Mouse (Mus musculus): Measurements from ENCODE around the gene Taf4. TPM values are rescaled to one million over a fixed set of nuclear protein-coding genes. Genes with fewer than 3 reads are reported as not detected.

Taf4 gene
- polyA plus RNA-seq, 1 experiment from 2014 or later, result 5.2 TPM

- ATAC-seq (replicated peaks; ENCODE audit: low FRiP score, low TSS enrichment, low read depth) (peak; percentile 53), DNase-seq (ENCODE audit: low spot score) (no peak)
- Histone ChIP-seq H3K27ac (ENCODE audit: low read depth) (peak overlapping the region; percentile 96), H3K9ac (ENCODE audit: low read length) (peak overlapping the region; percentile 97), H3K4me3 (ENCODE audit: low read depth, low read length) (peak overlapping the region; percentile 75), H3K36me3 (ENCODE audit: control insufficient read depth, insufficient read depth, low read length) (no peaks in the 10 kb centered on the region), H3K4me2 (ENCODE audit: low read length) (peak overlapping the region; percentile 97), H3K9me3 (ENCODE audit: control insufficient read depth, low read length) (no peaks in the 10 kb centered on the region), H3K27me3 (replicated peaks; ENCODE audit: control insufficient read depth, insufficient read depth, low read length) (no peaks in the 10 kb centered on the region), H3K4me1 (replicated peaks; ENCODE audit: control insufficient read depth, insufficient read depth, low read length) (peaks cover 22% of the 10 kb centered on the region)
- WGBS, result under 1% methylated on average over 33 of the region's 54 CpGs
Measured at GRCm38 (mm10) chr2:179976295-179976627, 185 bp downstream of the Taf4 start.

- DNase-seq (ENCODE audit: low spot score), result no peak
- Histone ChIP-seq H3K27ac (ENCODE audit: low read depth) (no peak overlapping the region), H3K27me3 (replicated peaks; ENCODE audit: control insufficient read depth, insufficient read depth, low read length) (no peaks in the 10 kb centered on the region), H3K36me3 (ENCODE audit: control insufficient read depth, insufficient read depth, low read length) (no peaks in the 10 kb centered on the region), H3K4me1 (replicated peaks; ENCODE audit: control insufficient read depth, insufficient read depth, low read length) (peaks cover 22% of the 10 kb centered on the region), H3K9me3 (ENCODE audit: control insufficient read depth, low read length) (no peaks in the 10 kb centered on the region), H3K4me2 (ENCODE audit: low read length) (peak overlapping the region; percentile 97), H3K9ac (ENCODE audit: low read length) (peak overlapping the region; percentile 97), H3K4me3 (ENCODE audit: low read depth, low read length) (peak overlapping the region; percentile 75)
- under 1% methylated on average over 28 of the region's 82 CpGs for WGBS
- no peak for ATAC-seq (replicated peaks; ENCODE audit: low FRiP score, low TSS enrichment, low read depth)
Measured at GRCm38 (mm10) chr2:179975851-179976250, 595 bp downstream of the Taf4 start.

- peak; percentile 69 for DNase-seq (ENCODE audit: low spot score)
- Histone ChIP-seq H3K27ac (ENCODE audit: low read depth) (no peak overlapping the region), H3K4me1 (replicated peaks; ENCODE audit: control insufficient read depth, insufficient read depth, low read length) (peaks cover 22% of the 10 kb centered on the region), H3K27me3 (replicated peaks; ENCODE audit: control insufficient read depth, insufficient read depth, low read length) (no peaks in the 10 kb centered on the region), H3K4me2 (ENCODE audit: low read length) (peak overlapping the region; percentile 97), H3K4me3 (ENCODE audit: low read depth, low read length) (peak overlapping the region; percentile 75), H3K9ac (ENCODE audit: low read length) (peak overlapping the region; percentile 43), H3K9me3 (ENCODE audit: control insufficient read depth, low read length) (no peaks in the 10 kb centered on the region), H3K36me3 (ENCODE audit: control insufficient read depth, insufficient read depth, low read length) (no peaks in the 10 kb centered on the region)
- 6% methylated on average over 41 of the region's 45 CpGs for WGBS
- ATAC-seq (replicated peaks; ENCODE audit: low FRiP score, low TSS enrichment, low read depth), result no peak; the same call in 1 of the 2 replicates
Measured at GRCm38 (mm10) chr2:179974651-179975471, 1.6 kb downstream of the Taf4 start.

GRCm38 (mm10) chr2:179973871-179974628, 2.4 kb downstream of the Taf4 start:
- Histone ChIP-seq H3K4me3 (ENCODE audit: low read depth, low read length) (peak overlapping the region; percentile 75), H3K27ac (ENCODE audit: low read depth) (no peak overlapping the region), H3K27me3 (replicated peaks; ENCODE audit: control insufficient read depth, insufficient read depth, low read length) (no peaks in the 10 kb centered on the region), H3K4me1 (replicated peaks; ENCODE audit: control insufficient read depth, insufficient read depth, low read length) (peaks cover 22% of the 10 kb centered on the region), H3K36me3 (ENCODE audit: control insufficient read depth, insufficient read depth, low read length) (no peaks in the 10 kb centered on the region), H3K9me3 (ENCODE audit: control insufficient read depth, low read length) (no peaks in the 10 kb centered on the region), H3K4me2 (ENCODE audit: low read length) (peak overlapping the region; percentile 97), H3K9ac (ENCODE audit: low read length) (0 out of 2 replicates have a peak overlapping the region, but pooled peaks have one; percentile 43)
- DNase-seq (ENCODE audit: low spot score) (no peak), ATAC-seq (replicated peaks; ENCODE audit: low FRiP score, low TSS enrichment, low read depth) (no peak)
- WGBS, result 26% methylated on average over 8 of the region's 8 CpGs

GRCm38 (mm10) chr2:179972406-179972805, 4.0 kb downstream of the Taf4 start:
- Histone ChIP-seq H3K9me3 (ENCODE audit: control insufficient read depth, low read length) (no peaks in the 10 kb centered on the region), H3K36me3 (ENCODE audit: control insufficient read depth, insufficient read depth, low read length) (no peaks in the 10 kb centered on the region), H3K4me1 (replicated peaks; ENCODE audit: control insufficient read depth, insufficient read depth, low read length) (peaks cover 17% of the 10 kb centered on the region), H3K27ac (ENCODE audit: low read depth) (no peak overlapping the region), H3K27me3 (replicated peaks; ENCODE audit: control insufficient read depth, insufficient read depth, low read length) (no peaks in the 10 kb centered on the region), H3K9ac (ENCODE audit: low read length) (no peak overlapping the region), H3K4me2 (ENCODE audit: low read length) (no peak overlapping the region), H3K4me3 (ENCODE audit: low read depth, low read length) (no peak overlapping the region)
- DNase-seq (ENCODE audit: low spot score), result no peak
- WGBS, result 53% methylated on average over 2 of the region's 2 CpGs
- no peak for ATAC-seq (replicated peaks; ENCODE audit: low FRiP score, low TSS enrichment, low read depth)

GRCm38 (mm10) chr2:179971891-179972290, 4.6 kb downstream of the Taf4 start:
- no peak overlapping the region for H3K4me3 ChIP-seq (ENCODE audit: low read depth, low read length)
- no peaks in the 10 kb centered on the region for H3K9me3 ChIP-seq (ENCODE audit: control insufficient read depth, low read length)
- no peak overlapping the region for H3K9ac ChIP-seq (ENCODE audit: low read length)

GRCm38 (mm10) chr2:179969137-179969536, 7.3 kb downstream of the Taf4 start:
- H3K4me1 ChIP-seq (replicated peaks; ENCODE audit: control insufficient read depth, insufficient read depth, low read length), result peaks cover 17% of the 10 kb centered on the region
- no peak for DNase-seq (ENCODE audit: low spot score)
- H3K27ac ChIP-seq (ENCODE audit: low read depth), result no peak overlapping the region
- WGBS, result 89% methylated on average over 3 of the region's 3 CpGs
- no peak overlapping the region for H3K9ac ChIP-seq (ENCODE audit: low read length)
- ATAC-seq (replicated peaks; ENCODE audit: low FRiP score, low TSS enrichment, low read depth), result no peak
- no peak overlapping the region for H3K4me3 ChIP-seq (ENCODE audit: low read depth, low read length)
- H3K27me3 ChIP-seq (replicated peaks; ENCODE audit: control insufficient read depth, insufficient read depth, low read length), result no peaks in the 10 kb centered on the region
- H3K36me3 ChIP-seq (ENCODE audit: control insufficient read depth, insufficient read depth, low read length), result no peaks in the 10 kb centered on the region
- no peaks in the 10 kb centered on the region for H3K9me3 ChIP-seq (ENCODE audit: control insufficient read depth, low read length)
- H3K4me2 ChIP-seq (ENCODE audit: low read length), result no peak overlapping the region

More at GRCm38 (mm10) chr2:179971891-179972290, 4.6 kb downstream of the Taf4 start:
- Histone ChIP-seq H3K27ac (ENCODE audit: low read depth) (no peak overlapping the region), H3K4me2 (ENCODE audit: low read length) (no peak overlapping the region), H3K36me3 (ENCODE audit: control insufficient read depth, insufficient read depth, low read length) (no peaks in the 10 kb centered on the region), H3K27me3 (replicated peaks; ENCODE audit: control insufficient read depth, insufficient read depth, low read length) (no peaks in the 10 kb centered on the region), H3K4me1 (replicated peaks; ENCODE audit: control insufficient read depth, insufficient read depth, low read length) (peaks cover 17% of the 10 kb centered on the region)
- 77% methylated on average over 2 of the region's 2 CpGs for WGBS
- ATAC-seq (replicated peaks; ENCODE audit: low FRiP score, low TSS enrichment, low read depth) (no peak), DNase-seq (ENCODE audit: low spot score) (no peak)

GRCm38 (mm10) chr2:179967633-179968032, 8.8 kb downstream of the Taf4 start:
- WGBS, result 59% methylated on average over 5 of the region's 5 CpGs
- H3K4me2 ChIP-seq (ENCODE audit: low read length), result no peak overlapping the region
- ATAC-seq (replicated peaks; ENCODE audit: low FRiP score, low TSS enrichment, low read depth) (no peak), DNase-seq (ENCODE audit: low spot score) (no peak)
- H3K9ac ChIP-seq (ENCODE audit: low read length), result no peak overlapping the region
- H3K9me3 ChIP-seq (ENCODE audit: control insufficient read depth, low read length), result no peaks in the 10 kb centered on the region
- peaks cover 6% of the 10 kb centered on the region; the same call in 1 of the 2 replicates for H3K4me1 ChIP-seq (replicated peaks; ENCODE audit: control insufficient read depth, insufficient read depth, low read length)
- H3K27ac ChIP-seq (ENCODE audit: low read depth), result no peak overlapping the region
- H3K4me3 ChIP-seq (ENCODE audit: low read depth, low read length), result no peak overlapping the region
- no peaks in the 10 kb centered on the region for H3K27me3 ChIP-seq (replicated peaks; ENCODE audit: control insufficient read depth, insufficient read depth, low read length)
- no peaks in the 10 kb centered on the region for H3K36me3 ChIP-seq (ENCODE audit: control insufficient read depth, insufficient read depth, low read length)
